Mouse (Mus musculus): ENCODE results near the gene Manbal.
"Not testable (repeated sequence)": the region's sequence is repeated elsewhere in the genome, so short reads cannot be mapped to it uniquely, and the experiment has no call there.

Manbal gene

GRCm38 (mm10) chr2:157371696-157372095 lies 4.3 kb downstream of the Manbal start:
- DNase-seq = no peak

- DNase-seq = no peak
Measured at GRCm38 (mm10) chr2:157373681-157374080, 6.3 kb downstream of the Manbal start.

- DNase-seq = no peak
Measured at GRCm38 (mm10) chr2:157375051-157375450, 7.7 kb downstream of the Manbal start.

DNA sequence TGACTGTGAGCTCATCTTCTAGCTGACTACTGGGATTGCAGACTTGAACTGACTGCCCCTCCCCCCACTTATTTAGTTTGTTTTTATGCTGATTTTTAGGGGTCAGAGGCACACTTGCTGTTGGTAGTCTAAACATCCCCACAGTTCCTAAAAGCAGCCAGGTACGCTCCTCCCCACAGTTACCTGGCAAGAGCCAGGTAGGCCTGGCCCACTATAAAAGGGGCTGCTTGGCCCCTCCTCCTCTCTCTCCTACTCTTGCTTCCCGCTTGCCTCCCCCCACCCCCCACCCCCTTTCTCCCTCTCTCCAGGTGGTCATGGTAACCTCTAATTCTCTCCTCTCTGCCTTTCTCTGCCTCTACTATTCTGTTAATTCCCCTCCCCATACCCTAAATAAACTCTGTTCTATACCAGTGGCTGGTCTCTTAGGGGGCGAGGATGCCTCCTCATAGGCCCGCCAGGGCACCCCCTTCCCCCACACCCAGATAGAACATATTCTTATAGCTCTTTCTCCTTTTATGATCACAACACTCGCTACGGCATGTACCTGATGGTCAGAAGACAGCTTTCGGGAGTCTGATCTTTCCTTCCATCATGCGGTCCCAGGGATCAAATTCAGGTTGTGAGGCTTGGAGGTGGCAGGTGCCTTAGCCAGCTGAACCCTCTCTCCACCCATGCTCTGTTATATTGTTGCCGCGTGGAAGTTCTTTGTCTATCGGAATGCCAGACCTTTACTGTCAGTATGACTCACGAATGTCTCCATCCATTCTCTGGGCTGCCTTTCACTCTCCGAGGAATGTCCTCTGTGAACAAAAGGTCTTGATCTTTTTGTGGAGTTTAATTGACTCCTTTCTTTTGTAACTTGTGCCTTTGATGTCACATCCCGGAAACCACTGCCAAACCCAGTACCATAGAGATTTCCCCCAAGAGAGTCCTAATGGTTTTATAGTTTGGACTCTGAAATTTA lies 8.7 kb downstream of the Manbal start:
- DNase-seq = no peak

- DNase-seq = no peak
Measured at GRCm38 (mm10) chr2:157376995-157377394, 9.6 kb downstream of the Manbal start.

- no peak for DNase-seq
Measured at GRCm38 (mm10) chr2:157384836-157385235, 17.4 kb downstream of the Manbal start.

- not testable (repeated sequence) for DNase-seq
Measured at GRCm38 (mm10) chr2:157388901-157389590, 21.7 kb downstream of the Manbal start.

- DNase-seq = no peak
Measured at GRCm38 (mm10) chr2:157389591-157389921, 22.2 kb downstream of the Manbal start.

GRCm38 (mm10) chr2:157392331-157392730 lies 24.9 kb downstream of the Manbal start:
- DNase-seq = no peak

- DNase-seq = no peak
Measured at GRCm38 (mm10) chr2:157393549-157393948, 26.2 kb downstream of the Manbal start.

DNA sequence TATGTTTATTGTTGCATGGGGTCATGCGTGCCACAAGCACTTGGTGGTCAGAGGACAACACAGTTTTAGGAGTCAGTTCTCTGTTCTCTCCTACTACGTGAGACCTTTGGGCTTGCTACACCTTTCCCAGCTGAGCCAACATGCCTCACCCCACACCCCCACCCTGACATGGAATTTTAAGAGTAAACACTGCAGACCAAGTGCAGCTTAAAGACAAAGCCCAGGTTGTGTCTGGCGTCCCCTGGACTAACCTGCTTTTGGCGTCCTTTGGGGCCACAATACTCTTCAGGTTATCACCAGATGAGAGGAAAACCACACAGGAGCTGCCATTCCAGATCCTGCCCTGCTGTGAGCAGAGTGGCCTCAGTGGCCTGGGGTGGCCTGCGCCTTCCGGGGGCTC lies 27.5 kb downstream of the Manbal start:
- DNase-seq = no peak

GRCm38 (mm10) chr2:157395371-157395770 lies 28.0 kb downstream of the Manbal start:
- no peak for DNase-seq

DNA sequence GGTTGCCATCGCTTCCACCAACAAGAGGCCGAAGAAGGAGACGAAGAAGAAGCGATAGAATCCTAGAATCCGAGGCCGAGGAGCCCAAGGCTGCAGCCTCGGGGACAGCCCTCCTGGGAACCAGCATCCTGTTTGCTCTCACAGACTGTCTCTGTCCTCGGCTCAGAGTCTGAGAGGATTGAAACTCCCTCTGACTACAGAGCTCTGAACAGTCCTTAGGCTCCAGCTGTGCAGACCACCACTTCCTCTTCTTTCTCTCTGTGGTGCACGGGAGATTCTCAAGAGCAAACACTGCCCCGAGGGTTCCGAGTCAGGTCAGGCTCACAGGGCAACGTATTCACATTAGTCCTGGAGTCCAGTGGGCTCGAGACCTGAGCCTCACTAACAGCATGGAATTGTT lies 28.6 kb downstream of the Manbal start:
- no peak for DNase-seq

DNA sequence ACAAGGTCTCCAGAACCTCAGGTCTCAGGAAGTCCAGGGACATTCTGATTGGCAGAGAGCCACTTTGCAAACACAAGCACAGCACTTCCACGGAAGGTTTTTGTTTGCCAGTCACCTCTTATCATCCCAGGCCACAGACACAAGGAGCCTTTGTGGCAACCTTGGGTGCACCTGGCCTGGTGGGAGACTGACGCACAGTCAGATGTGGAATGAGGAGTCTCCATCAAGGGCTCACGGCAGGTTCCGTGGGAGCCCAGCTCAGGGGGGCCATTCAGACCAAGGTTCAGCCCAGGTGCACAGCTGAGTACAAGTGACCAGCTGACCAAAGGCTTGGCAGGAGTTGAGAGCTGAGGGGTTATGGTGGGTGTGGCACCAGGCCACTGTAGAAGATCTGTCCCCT lies 30.0 kb downstream of the Manbal start:
- DNase-seq = no peak

DNA sequence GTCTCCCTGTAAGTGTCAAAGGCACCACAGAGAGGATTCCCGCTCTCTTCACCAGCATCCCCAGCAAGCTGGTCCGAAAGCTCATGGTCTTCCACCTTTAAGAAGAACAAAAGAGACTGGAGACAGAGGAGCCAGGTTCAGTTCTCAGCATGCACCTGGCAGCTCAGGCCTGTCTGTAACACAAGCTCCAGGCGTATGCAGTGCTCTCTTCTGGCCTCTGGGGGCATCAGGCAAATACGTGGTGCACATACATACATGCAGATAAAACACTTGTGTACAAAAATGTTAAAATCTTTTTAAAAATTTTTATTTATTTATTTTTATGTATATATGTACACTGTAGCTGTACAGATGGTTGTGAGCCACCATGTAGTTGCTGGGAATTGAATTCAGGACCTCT lies 31.1 kb downstream of the Manbal start:
- DNase-seq = no peak

GRCm38 (mm10) chr2:157399797-157400196 lies 32.4 kb downstream of the Manbal start:
- no peak for DNase-seq

DNA sequence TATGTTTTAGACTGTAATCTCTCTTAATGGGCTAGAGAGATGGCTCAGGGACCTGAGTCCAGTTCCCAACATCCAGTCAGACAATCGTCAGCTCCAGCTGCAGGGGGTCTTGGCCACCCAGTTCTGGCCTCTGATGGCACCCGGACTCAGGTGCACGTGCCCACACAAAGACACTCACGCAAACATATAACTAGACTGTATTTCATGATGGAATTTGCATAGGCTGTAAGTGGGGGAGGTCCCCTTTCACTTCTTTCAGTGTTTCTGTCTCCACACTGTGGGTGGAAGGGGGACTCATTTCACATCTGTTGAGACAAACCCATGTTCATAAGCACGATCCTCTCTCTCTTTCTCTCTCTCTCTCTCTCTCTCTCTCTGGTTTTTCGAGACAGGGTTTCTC lies 33.1 kb downstream of the Manbal start:
- DNase-seq = no peak

DNA sequence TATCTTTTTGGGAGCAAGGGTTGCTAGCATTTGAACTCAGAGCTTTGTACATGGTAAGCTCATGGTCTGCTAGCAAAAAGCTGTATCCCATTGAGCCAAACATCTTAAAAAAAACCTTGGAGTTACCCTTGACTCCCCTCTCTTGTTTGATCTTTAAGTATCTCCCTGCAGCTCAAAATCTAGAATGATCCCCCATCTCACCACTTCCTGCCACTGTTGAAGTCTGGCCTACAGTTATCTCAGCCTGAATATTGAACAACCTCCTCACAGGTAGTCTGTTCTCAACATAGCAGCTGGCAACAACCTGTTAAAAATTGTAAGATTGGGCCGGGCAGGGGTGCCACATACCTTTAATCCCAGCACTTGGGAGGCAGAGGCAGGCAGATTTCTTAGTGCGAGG lies 33.9 kb downstream of the Manbal start:
- no peak for DNase-seq

GRCm38 (mm10) chr2:157407596-157407995 lies 40.2 kb downstream of the Manbal start:
- DNase-seq = no peak

- DNase-seq = peak; percentile 89
Measured at GRCm38 (mm10) chr2:157409793-157410533, 42.6 kb downstream of the Manbal start.

DNA sequence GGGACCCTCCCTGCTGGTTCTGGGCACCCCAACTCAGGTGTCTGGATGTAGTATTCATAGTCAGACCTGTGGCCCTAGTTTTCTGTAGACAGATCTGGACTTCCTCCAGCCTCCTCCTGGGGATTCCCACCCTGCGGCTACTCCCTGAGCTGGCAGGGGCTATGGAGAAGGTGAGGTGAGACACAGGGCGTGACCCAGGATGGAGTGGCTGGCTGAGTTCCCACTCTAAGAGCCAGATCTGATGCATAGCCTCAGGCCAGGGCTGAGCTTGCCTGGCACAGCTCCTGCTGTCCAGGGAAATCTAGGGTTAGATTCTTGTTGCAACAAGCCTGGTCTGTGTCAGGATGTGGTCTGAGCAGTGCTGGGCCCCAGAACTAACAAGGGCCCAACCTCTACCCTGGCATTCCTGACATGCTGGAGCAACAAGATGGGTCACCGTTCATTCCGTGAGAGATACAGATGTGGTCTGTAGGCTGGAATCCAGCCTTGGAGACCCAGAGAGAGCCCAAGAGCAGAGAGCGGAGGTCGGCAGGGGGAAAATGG lies 43.8 kb downstream of the Manbal start:
- DNase-seq = no peak

DNA sequence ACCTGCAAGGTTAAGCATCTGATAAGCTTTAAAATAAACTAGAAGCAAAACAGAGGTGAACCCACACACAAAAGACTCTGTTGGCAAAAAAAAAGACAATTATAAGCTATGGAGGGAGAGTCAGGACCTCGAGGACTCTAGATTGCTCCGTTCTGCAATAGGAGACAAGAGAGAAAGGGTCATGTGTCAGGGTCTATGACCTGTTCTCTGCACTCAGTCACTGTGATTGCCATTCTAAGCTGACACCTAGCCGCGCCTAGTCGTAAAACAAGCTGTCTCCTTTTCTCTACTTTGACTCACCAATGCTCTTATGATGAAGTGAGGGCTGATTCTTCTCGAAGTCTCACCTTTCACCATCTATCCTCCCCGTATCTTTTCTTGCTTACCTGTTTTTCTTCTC lies 45.1 kb downstream of the Manbal start:
- DNase-seq = no peak

DNA sequence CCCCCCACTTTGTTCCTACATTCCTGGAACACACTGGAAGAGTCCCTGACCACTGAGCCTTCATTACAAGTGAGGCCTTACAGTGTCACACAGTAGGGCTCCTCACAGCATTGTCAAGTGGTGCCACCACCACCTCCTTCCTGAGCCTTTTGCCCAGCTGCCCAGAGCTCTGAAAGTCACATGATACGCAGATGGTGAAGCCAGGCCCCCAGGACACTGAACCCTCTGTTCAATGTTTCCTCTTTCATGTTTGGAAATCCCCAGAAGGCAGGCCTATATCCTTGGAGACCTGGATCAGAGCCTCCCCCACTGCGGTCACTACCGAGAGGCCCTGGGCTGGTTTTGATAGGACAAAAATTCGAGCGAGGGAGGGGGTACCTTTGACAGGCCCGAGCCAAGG lies 49.8 kb downstream of the Manbal start:
- peak; percentile 61 for DNase-seq

Data from layer of hippocampus, adult 9-11 months (tissue).